22 mouse cellular contexts compared by ENCODE assay signal in the genomic region with DNA sequence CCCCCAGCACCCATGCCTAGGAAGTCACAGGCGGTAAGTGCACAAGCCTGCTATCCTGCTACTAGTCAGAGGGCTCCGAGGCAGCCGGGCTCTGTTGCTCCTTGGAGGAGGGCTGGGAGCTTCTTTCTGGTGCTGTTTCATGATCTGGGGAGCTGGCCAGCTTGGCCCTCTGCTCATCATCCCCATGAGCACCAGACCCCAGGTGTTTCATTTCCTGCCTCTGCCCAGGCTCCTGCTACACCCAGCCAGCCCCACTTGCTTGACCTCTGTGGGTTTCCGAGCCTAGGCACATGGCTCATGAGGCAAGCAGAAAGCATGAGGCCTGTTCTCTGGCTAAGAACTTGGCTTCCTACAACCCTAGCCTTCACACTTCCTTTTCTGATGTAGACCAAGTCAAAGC. TPM values are rescaled to one million over a fixed set of nuclear protein-coding genes. Genes with fewer than 3 reads are reported as not detected.
DNase-seq lines count a peak whose midpoint lies in the region; ATAC-seq and TF ChIP-seq lines count a peak whose summit lies in the region.
"Had no signal": no experiment of that assay in that cellular context is flagged by ENCODE, and none has a peak within 500 bp of the region (broad histone marks: within the 10 kb centered on the region; RNA-seq: fewer than 3 reads in every experiment).

No protein-coding gene starts in this region.

- H3K4me1 ChIP-seq in intestine, embryonic 14.5 days (replicated peaks; ENCODE audit: control insufficient read depth, insufficient read depth, low read length): no peaks in the 10 kb centered on the region
- H3K4me1 ChIP-seq in intestine, postnatal 0 days (replicated peaks; ENCODE audit: control insufficient read depth, insufficient read depth, low read length): no peaks in the 10 kb centered on the region
- H3K4me1 ChIP-seq in midbrain, embryonic 12.5 days: no peaks in the 10 kb centered on the region
- H3K4me1 ChIP-seq in midbrain, embryonic 11.5 days (ENCODE audit: control insufficient read depth, insufficient read depth, low read length): no peaks in the 10 kb centered on the region
- H3K4me1 ChIP-seq: embryonic facial prominence, embryonic 15.5 days; forebrain, embryonic 10.5 days; hindbrain, embryonic 13.5 days had no signal

- no peak overlapping the region for H3K9ac ChIP-seq in intestine, embryonic 14.5 days (ENCODE audit: low read length)
- no peak overlapping the region for H3K9ac ChIP-seq in intestine, postnatal 0 days (ENCODE audit: low read depth, low read length)
- no peak overlapping the region for H3K9ac ChIP-seq in midbrain, embryonic 12.5 days (replicated peaks)
- no peak overlapping the region for H3K9ac ChIP-seq in midbrain, embryonic 11.5 days (ENCODE audit: low read length)
- H3K9ac ChIP-seq: embryonic facial prominence, embryonic 15.5 days; heart, embryonic 15.5 days had no signal

- DNase-seq in cerebellum, adult 9-10 months: peak; percentile 18
- no peak for DNase-seq in cerebellum, postnatal 10 days
- no peak for DNase-seq in intestine, embryonic 14.5 days (ENCODE audit: low spot score)
- DNase-seq in midbrain, embryonic 11.5 days (ENCODE audit: low spot score, missing footprints): no peak
- DNase-seq in frontal cortex, postnatal 36 days (ENCODE audit: low spot score in 2 of 2): no peak
- DNase-seq: adrenal gland, postnatal 10 days; B cell, adult 2 months; cerebellum, adult 11-12 months; cerebellum, postnatal 14 days; embryo, embryonic 11 days; gastrocnemius, postnatal 14 days; heart, postnatal 14 days had no signal

- H3K9me3 ChIP-seq in intestine, embryonic 14.5 days (ENCODE audit: control insufficient read depth, low read length): no peaks in the 10 kb centered on the region
- no peaks in the 10 kb centered on the region for H3K9me3 ChIP-seq in intestine, postnatal 0 days (ENCODE audit: control insufficient read depth)
- no peaks in the 10 kb centered on the region for H3K9me3 ChIP-seq in midbrain, embryonic 12.5 days
- no peaks in the 10 kb centered on the region for H3K9me3 ChIP-seq in midbrain, embryonic 11.5 days (ENCODE audit: control insufficient read depth, low read length)
- H3K9me3 ChIP-seq: embryonic facial prominence, embryonic 15.5 days; forebrain, embryonic 10.5 days; heart, embryonic 15.5 days; hindbrain, embryonic 13.5 days had no signal

- WGBS in intestine, embryonic 14.5 days: 86% methylated on average over 4 of the region's 4 CpGs
- WGBS in intestine, postnatal 0 days: 83% methylated on average over 4 of the region's 4 CpGs
- 91% methylated on average over 4 of the region's 4 CpGs for WGBS in midbrain, embryonic 12.5 days
- 94% methylated on average over 4 of the region's 4 CpGs for WGBS in midbrain, embryonic 11.5 days

- peaks cover 60% of the 10 kb centered on the region for H3K36me3 ChIP-seq in intestine, embryonic 14.5 days (ENCODE audit: control insufficient read depth, insufficient read depth, low read length)
- H3K36me3 ChIP-seq in intestine, postnatal 0 days (ENCODE audit: control insufficient read depth, insufficient read depth): peaks cover 37% of the 10 kb centered on the region
- H3K36me3 ChIP-seq in midbrain, embryonic 12.5 days: peaks cover 80% of the 10 kb centered on the region
- peaks cover 17% of the 10 kb centered on the region for H3K36me3 ChIP-seq in midbrain, embryonic 11.5 days (ENCODE audit: control insufficient read depth, insufficient read depth, low read length)

- no peak for TF ChIP-seq CTCF in intestine, postnatal 0 days (IDR thresholded peaks at IDR 0.05; ENCODE audit: low read depth)

- H3K4me2 ChIP-seq in intestine, embryonic 14.5 days (ENCODE audit: low read length): no peak overlapping the region
- H3K4me2 ChIP-seq in intestine, postnatal 0 days (replicated peaks; ENCODE audit: low read depth): no peak overlapping the region
- H3K4me2 ChIP-seq in midbrain, embryonic 12.5 days (replicated peaks): no peak overlapping the region
- no peak overlapping the region for H3K4me2 ChIP-seq in midbrain, embryonic 11.5 days
- H3K4me2 ChIP-seq: embryonic facial prominence, embryonic 15.5 days; heart, embryonic 11.5 days; heart, embryonic 15.5 days; hindbrain, embryonic 13.5 days had no signal

- ATAC-seq in intestine, embryonic 14.5 days (replicated peaks; ENCODE audit: low FRiP score, low TSS enrichment, low read depth): peak; percentile 9; the same call in 1 of the 2 replicates
- ATAC-seq in intestine, postnatal 0 days: no peak
- ATAC-seq in midbrain, embryonic 12.5 days (ENCODE audit: low FRiP score, low read depth): no peak
- ATAC-seq in midbrain, embryonic 11.5 days (ENCODE audit: low FRiP score): no peak
- ATAC-seq: CD4-positive, CD25-positive, alpha-beta regulatory T cell, adult 4 months had no signal

- H3K27me3 ChIP-seq in intestine, embryonic 14.5 days (replicated peaks; ENCODE audit: control insufficient read depth, insufficient read depth, low read length): no peaks in the 10 kb centered on the region
- H3K27me3 ChIP-seq in intestine, postnatal 0 days (replicated peaks; ENCODE audit: control insufficient read depth, insufficient read depth, low read length): no peaks in the 10 kb centered on the region
- no peaks in the 10 kb centered on the region for H3K27me3 ChIP-seq in midbrain, embryonic 12.5 days
- H3K27me3 ChIP-seq in midbrain, embryonic 11.5 days (ENCODE audit: control insufficient read depth, insufficient read depth, low read length): no peaks in the 10 kb centered on the region
- H3K27me3 ChIP-seq: embryonic facial prominence, embryonic 15.5 days; heart, embryonic 15.5 days; hindbrain, embryonic 13.5 days had no signal

- no peak overlapping the region for H3K27ac ChIP-seq in intestine, embryonic 14.5 days (ENCODE audit: low read depth)
- no peak overlapping the region for H3K27ac ChIP-seq in intestine, postnatal 0 days (ENCODE audit: low read depth, low read length)
- H3K27ac ChIP-seq in midbrain, embryonic 12.5 days (replicated peaks): 0 out of 2 replicates have a peak overlapping the region, but pooled peaks have one; percentile 20
- H3K27ac ChIP-seq in midbrain, embryonic 11.5 days (ENCODE audit: low read depth, low read length): no peak overlapping the region
- H3K27ac ChIP-seq: forebrain, embryonic 10.5 days; hindbrain, embryonic 13.5 days; hindbrain, postnatal 0 days had no signal

- no peak overlapping the region for H3K4me3 ChIP-seq in intestine, embryonic 14.5 days (ENCODE audit: low read depth, low read length)
- no peak overlapping the region for H3K4me3 ChIP-seq in intestine, postnatal 0 days (ENCODE audit: low read depth, low read length)
- no peak overlapping the region for H3K4me3 ChIP-seq in midbrain, embryonic 12.5 days
- no peak overlapping the region for H3K4me3 ChIP-seq in midbrain, embryonic 11.5 days (ENCODE audit: low read depth, low read length)
- H3K4me3 ChIP-seq: embryonic facial prominence, embryonic 15.5 days; erythroblast, embryonic 14.5 days; forebrain, embryonic 10.5 days; heart, embryonic 15.5 days; hindbrain, embryonic 13.5 days had no signal

RNA-seq across cellular contexts. Expression of gene Cpsf3, which starts 19.7 kb away (rescaled TPM):
- polyA plus RNA-seq in intestine, embryonic 14.5 days (2014; fragmentation: Nextera tagmentation; extraction: Ambion mirVana): 121 and 122 TPM in 2 replicates
- polyA plus RNA-seq in intestine, postnatal 0 days (2015; fragmentation: Nextera tagmentation; extraction: Ambion mirVana): 41.6 and 44.3 TPM in 2 replicates
- 128 and 131 TPM in 2 replicates for polyA plus RNA-seq in midbrain, embryonic 12.5 days (2016; fragmentation: Nextera tagmentation; extraction: Ambion mirVana)
- 138 and 145 TPM in 2 replicates for polyA plus RNA-seq in midbrain, embryonic 11.5 days (2014; fragmentation: Nextera tagmentation; extraction: Ambion mirVana)

RNA-seq across cellular contexts. Expression of gene Itgb1bp1, which starts 20.6 kb away (rescaled TPM):
- polyA plus RNA-seq in intestine, embryonic 14.5 days (2014; fragmentation: Nextera tagmentation; extraction: Ambion mirVana): 48.7 and 50.5 TPM in 2 replicates
- 31.1 and 34.4 TPM in 2 replicates for polyA plus RNA-seq in intestine, postnatal 0 days (2015; fragmentation: Nextera tagmentation; extraction: Ambion mirVana)
- 38.5 and 43.8 TPM in 2 replicates for polyA plus RNA-seq in midbrain, embryonic 12.5 days (2016; fragmentation: Nextera tagmentation; extraction: Ambion mirVana)
- 42.6 and 42.9 TPM in 2 replicates for polyA plus RNA-seq in midbrain, embryonic 11.5 days (2014; fragmentation: Nextera tagmentation; extraction: Ambion mirVana)

RNA-seq across cellular contexts. Expression of gene Iah1, which starts 50.7 kb away (rescaled TPM):
- 48.4 and 51.7 TPM in 2 replicates for polyA plus RNA-seq in intestine, embryonic 14.5 days (2014; fragmentation: Nextera tagmentation; extraction: Ambion mirVana)
- 91.3 and 111 TPM in 2 replicates for polyA plus RNA-seq in intestine, postnatal 0 days (2015; fragmentation: Nextera tagmentation; extraction: Ambion mirVana)
- polyA plus RNA-seq in midbrain, embryonic 12.5 days (2016; fragmentation: Nextera tagmentation; extraction: Ambion mirVana): 48.8 TPM in 2 replicates
- polyA plus RNA-seq in midbrain, embryonic 11.5 days (2014; fragmentation: Nextera tagmentation; extraction: Ambion mirVana): 49.5 and 50.8 TPM in 2 replicates
